Mouse (Mus musculus) midbrain, embryonic 14.5 days (tissue): Measurements from ENCODE around the gene Krt9. TPM values are rescaled to one million over a fixed set of nuclear protein-coding genes. Genes with fewer than 3 reads are reported as not detected.

Experiments
- ATAC-seq: fragments of 200-750 bp; cut with Nextera tagmentation; 2 replicates; pipeline ENCODE4 v1.8.0; 2017; ENCODE audit warnings: moderate number of reproducible peaks, moderate library complexity; ENCODE audit not compliant: low FRiP score, low TSS enrichment
- DNase-seq: peaks from one replicate; pipeline ENCODE4 v3.0.0-alpha.2; 2015
- H3K27ac ChIP-seq: fragments of 300-500 bp; sonication (generic); replicated peaks from 2 replicates; pipeline ENCODE4 v1.5.1; 2014; ENCODE audit warnings: mild to moderate bottlenecking, low read depth, low read length, moderate library complexity
- H3K27me3 ChIP-seq: fragments of 300-500 bp; sonication (generic); 2 replicates; pipeline ENCODE4 v1.6.1; 2014; ENCODE audit warnings: low read length, control low read depth, mixed read lengths; ENCODE audit not compliant: control insufficient read depth, insufficient read depth
- H3K36me3 ChIP-seq: fragments of 300-500 bp; sonication (generic); 2 replicates; pipeline ENCODE4 v1.6.1; 2014; ENCODE audit warnings: low read length, control low read depth; ENCODE audit not compliant: control insufficient read depth, insufficient read depth
- H3K4me1 ChIP-seq: fragments of 300-500 bp; sonication (generic); 2 replicates; pipeline ENCODE4 v1.6.1; 2014; ENCODE audit warnings: mild to moderate bottlenecking, antibody characterized with exemption, low read length, control low read depth; ENCODE audit not compliant: control insufficient read depth, insufficient read depth
- H3K4me2 ChIP-seq: fragments of 300-500 bp; sonication (generic); 2 replicates; pipeline ENCODE4 v1.6.1; 2014; ENCODE audit warnings: mild to moderate bottlenecking, low read length, moderate library complexity
- H3K4me3 ChIP-seq: fragments of 300-500 bp; sonication (generic); replicated peaks from 2 replicates; pipeline ENCODE4 v1.5.1; 2014; ENCODE audit warnings: low read depth, low read length
- H3K9ac ChIP-seq: fragments of 300-500 bp; sonication (generic); replicated peaks from 2 replicates; pipeline ENCODE4 v1.6.1; 2014; ENCODE audit warnings: mild to moderate bottlenecking, low read length, moderate library complexity
- H3K9me3 ChIP-seq: fragments of 300-500 bp; sonication (generic); 2 replicates; pipeline ENCODE4 v1.6.1; 2016; ENCODE audit warnings: low read length, control low read depth, mixed read lengths; ENCODE audit not compliant: control insufficient read depth
- WGBS: fragments of 180-500 bp; shearing (Covaris S2); extraction: QIAGEN DNeasy Blood & Tissue Kit; methylation state at CpG from one replicate; pipeline ENCODE4 v1.1.7; 2014; 5-methylcytosine and 5-hydroxymethylcytosine counted together
- polyA plus RNA-seq: library from polyadenylated mRNA; unstranded; fragments of >200 nt; fragmentation: Nextera tagmentation; extraction: Ambion mirVana; gene quantifications from 2 replicates; pipeline ENCODE4 v1.2.1, GENCODE M21; 2014

Krt9 gene
- polyA plus RNA-seq, 1 experiment from 2014 or later = not detected

GRCm38 (mm10) chr11:100198666-100199065 lies 5.6 kb upstream of the Krt9 start:
- H3K36me3 ChIP-seq = no peaks in the 10 kb centered on the region
- H3K4me2 ChIP-seq = no peak overlapping the region
- H3K4me1 ChIP-seq = no peaks in the 10 kb centered on the region
- no peaks in the 10 kb centered on the region for H3K27me3 ChIP-seq
- no peak overlapping the region for H3K27ac ChIP-seq
- no peaks in the 10 kb centered on the region for H3K9me3 ChIP-seq
- no peak overlapping the region for H3K4me3 ChIP-seq
- ATAC-seq (no peak), DNase-seq (no peak)
- no peak overlapping the region for H3K9ac ChIP-seq
- WGBS = 77% methylated on average over 4 of the region's 4 CpGs

GRCm38 (mm10) chr11:100191820-100192219 lies 1.2 kb downstream of the Krt9 start:
- H3K4me2 ChIP-seq = no peak overlapping the region
- no peaks in the 10 kb centered on the region for H3K36me3 ChIP-seq
- ATAC-seq (no peak), DNase-seq (no peak)
- no peak overlapping the region for H3K27ac ChIP-seq
- no peaks in the 10 kb centered on the region for H3K4me1 ChIP-seq
- no peak overlapping the region for H3K4me3 ChIP-seq
- no peaks in the 10 kb centered on the region for H3K9me3 ChIP-seq
- H3K9ac ChIP-seq = no peak overlapping the region
- no peaks in the 10 kb centered on the region for H3K27me3 ChIP-seq
- WGBS = 93% methylated on average over 3 of the region's 3 CpGs

- no peaks in the 10 kb centered on the region for H3K9me3 ChIP-seq
- no peaks in the 10 kb centered on the region for H3K36me3 ChIP-seq
- ATAC-seq (no peak), DNase-seq (no peak)
- no peaks in the 10 kb centered on the region for H3K4me1 ChIP-seq
- H3K27ac ChIP-seq = no peak overlapping the region
- H3K4me3 ChIP-seq = no peak overlapping the region
- H3K27me3 ChIP-seq = no peaks in the 10 kb centered on the region
- no peak overlapping the region for H3K4me2 ChIP-seq
- H3K9ac ChIP-seq = no peak overlapping the region
- 90% methylated on average over 8 of the region's 8 CpGs for WGBS
Observed at GRCm38 (mm10) chr11:100186736-100187135, 6.3 kb downstream of the Krt9 start.

- no peak for ATAC-seq
- H3K9me3 ChIP-seq = no peaks in the 10 kb centered on the region
- no peak overlapping the region for H3K9ac ChIP-seq
- no peaks in the 10 kb centered on the region for H3K36me3 ChIP-seq
- H3K4me1 ChIP-seq = no peaks in the 10 kb centered on the region
- no peak overlapping the region for H3K27ac ChIP-seq
- WGBS = 87% methylated on average over 7 of the region's 7 CpGs
- no peak overlapping the region for H3K4me3 ChIP-seq
- no peaks in the 10 kb centered on the region for H3K27me3 ChIP-seq
- no peak overlapping the region for H3K4me2 ChIP-seq
- no peak for DNase-seq
Observed at GRCm38 (mm10) chr11:100181725-100182124, 11.3 kb downstream of the Krt9 start.

GRCm38 (mm10) chr11:100179260-100179659 lies 13.8 kb downstream of the Krt9 start:
- WGBS = 84% methylated on average over 3 of the region's 3 CpGs
- Histone ChIP-seq H3K4me2 (no peak overlapping the region), H3K36me3 (no peaks in the 10 kb centered on the region), H3K9me3 (no peaks in the 10 kb centered on the region), H3K4me3 (no peak overlapping the region), H3K27ac (no peak overlapping the region), H3K9ac (no peak overlapping the region), H3K27me3 (no peaks in the 10 kb centered on the region), H3K4me1 (no peaks in the 10 kb centered on the region)
- DNase-seq (no peak), ATAC-seq (no peak)

GRCm38 (mm10) chr11:100178307-100178706 lies 14.7 kb downstream of the Krt9 start:
- Histone ChIP-seq H3K4me1 (no peaks in the 10 kb centered on the region), H3K4me3 (no peak overlapping the region), H3K27me3 (no peaks in the 10 kb centered on the region), H3K27ac (no peak overlapping the region), H3K9me3 (no peaks in the 10 kb centered on the region), H3K4me2 (no peak overlapping the region), H3K9ac (no peak overlapping the region), H3K36me3 (no peaks in the 10 kb centered on the region)
- DNase-seq (no peak), ATAC-seq (no peak)
- 75% methylated on average over 5 of the region's 5 CpGs for WGBS

GRCm38 (mm10) chr11:100176791-100177190 lies 16.3 kb downstream of the Krt9 start:
- no peak overlapping the region for H3K4me3 ChIP-seq
- no peaks in the 10 kb centered on the region for H3K4me1 ChIP-seq
- DNase-seq = no peak
- no peak for ATAC-seq
- no peaks in the 10 kb centered on the region for H3K36me3 ChIP-seq
- H3K9me3 ChIP-seq = no peaks in the 10 kb centered on the region
- no peaks in the 10 kb centered on the region for H3K27me3 ChIP-seq
- no peak overlapping the region for H3K4me2 ChIP-seq
- H3K9ac ChIP-seq = no peak overlapping the region
- no peak overlapping the region for H3K27ac ChIP-seq
- 86% methylated on average over 9 of the region's 9 CpGs for WGBS

- no peak overlapping the region for H3K27ac ChIP-seq
- H3K36me3 ChIP-seq = no peaks in the 10 kb centered on the region
- no peak overlapping the region for H3K9ac ChIP-seq
- ATAC-seq = no peak
- DNase-seq = peak; percentile 80
- H3K27me3 ChIP-seq = no peaks in the 10 kb centered on the region
- H3K4me3 ChIP-seq = no peak overlapping the region
- no peaks in the 10 kb centered on the region for H3K9me3 ChIP-seq
- no peaks in the 10 kb centered on the region for H3K4me1 ChIP-seq
- H3K4me2 ChIP-seq = no peak overlapping the region
- WGBS = 32% methylated on average over 14 of the region's 14 CpGs
Observed at GRCm38 (mm10) chr11:100168765-100169762, 24.0 kb downstream of the Krt9 start.

GRCm38 (mm10) chr11:100168071-100168470 lies 25.0 kb downstream of the Krt9 start:
- H3K4me3 ChIP-seq = no peak overlapping the region
- no peaks in the 10 kb centered on the region for H3K4me1 ChIP-seq
- WGBS = 80% methylated on average over 8 of the region's 8 CpGs
- DNase-seq (no peak), ATAC-seq (no peak)
- no peaks in the 10 kb centered on the region for H3K36me3 ChIP-seq
- H3K9me3 ChIP-seq = no peaks in the 10 kb centered on the region
- no peak overlapping the region for H3K4me2 ChIP-seq
- H3K27me3 ChIP-seq = no peaks in the 10 kb centered on the region
- no peak overlapping the region for H3K27ac ChIP-seq
- no peak overlapping the region for H3K9ac ChIP-seq
